Mouse (Mus musculus): ENCODE data around the gene Clcf1. TPM values are rescaled to one million over a fixed set of nuclear protein-coding genes. Genes with fewer than 3 reads are reported as not detected.

Gene Clcf1
- polyA plus RNA-seq, 1 experiment from 2014 or later, result 6.5 TPM

DNA sequence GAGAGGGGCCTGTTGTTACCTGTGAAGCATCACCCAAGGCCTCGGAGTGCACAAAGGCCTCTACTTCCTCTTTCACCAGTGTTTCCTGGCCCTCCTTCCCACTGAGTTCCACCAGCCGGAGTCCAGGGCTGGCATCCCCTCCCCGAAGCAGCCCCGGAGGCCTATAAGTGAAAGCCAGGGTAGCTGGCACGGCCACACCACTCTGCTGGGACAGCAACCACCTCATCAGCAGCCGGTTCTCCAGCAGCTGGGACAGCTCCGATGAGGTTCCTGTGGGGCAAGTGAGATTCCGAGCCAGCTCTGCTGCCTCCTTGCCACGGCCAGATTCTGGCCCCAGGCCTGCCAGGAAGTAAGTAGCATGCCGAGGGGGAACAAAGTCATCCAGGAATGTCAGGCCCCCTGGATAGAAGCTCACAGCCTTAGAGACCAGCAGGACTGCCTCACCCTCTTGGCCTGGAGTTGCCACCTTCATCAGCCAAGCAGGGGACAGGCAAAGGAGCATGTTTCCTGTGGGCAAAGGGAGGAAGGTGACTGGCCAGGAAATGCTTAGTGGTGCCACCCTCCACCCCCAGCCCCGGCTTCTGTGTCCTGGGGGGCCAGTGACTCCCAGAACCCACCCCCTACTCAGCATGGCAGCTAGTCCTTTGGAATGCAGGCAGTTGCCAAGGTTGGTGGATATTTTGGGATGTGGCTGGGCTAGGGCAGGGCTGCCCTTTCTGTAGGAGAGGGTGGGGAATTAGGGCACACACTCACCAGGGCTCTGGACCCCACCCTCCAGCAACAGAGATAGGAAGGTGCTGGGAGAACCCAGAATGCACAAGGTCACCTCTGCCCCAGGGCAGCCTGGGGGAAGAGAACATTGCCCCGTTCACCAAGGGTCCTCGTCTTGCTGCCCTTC is 42.4 kb upstream of the Clcf1 start:
- no peak overlapping the region for H3K4me3 ChIP-seq (replicated peaks; ENCODE audit: low read depth, low read length)
- no peak overlapping the region for H3K9ac ChIP-seq (ENCODE audit: low read depth, low read length)
- no peak for TF ChIP-seq CTCF (IDR thresholded peaks at IDR 0.05; ENCODE audit: low read depth)
- H3K36me3 ChIP-seq (ENCODE audit: insufficient read depth, low read length), result no peaks in the 10 kb centered on the region
- WGBS, result 60% methylated on average over 13 of the region's 13 CpGs
- ATAC-seq (replicated peaks; ENCODE audit: low FRiP score, low read depth), result no peak
- no peak overlapping the region for H3K4me2 ChIP-seq (ENCODE audit: low read length)
- H3K27ac ChIP-seq, result no peak overlapping the region; the same call in 1 of the 2 replicates
- 0 out of 2 replicates have a peak, but pooled peaks cover under 1% of the 10 kb centered on the region for H3K27me3 ChIP-seq (ENCODE audit: insufficient read depth, low read length)
- peaks cover 31% of the 10 kb centered on the region for H3K4me1 ChIP-seq (replicated peaks; ENCODE audit: insufficient read depth, low read length)
- H3K9me3 ChIP-seq (replicated peaks; ENCODE audit: low read length), result no peaks in the 10 kb centered on the region
- DNase-seq (ENCODE audit: low spot score), result no peak

GRCm38 (mm10) chr19:4172925-4173324 is 41.1 kb upstream of the Clcf1 start:
- Histone ChIP-seq H3K4me3 (replicated peaks; ENCODE audit: low read depth, low read length) (no peak overlapping the region), H3K27ac (no peak overlapping the region), H3K4me1 (replicated peaks; ENCODE audit: insufficient read depth, low read length) (peaks cover 31% of the 10 kb centered on the region), H3K4me2 (ENCODE audit: low read length) (no peak overlapping the region), H3K36me3 (ENCODE audit: insufficient read depth, low read length) (no peaks in the 10 kb centered on the region), H3K27me3 (ENCODE audit: insufficient read depth, low read length) (0 out of 2 replicates have a peak, but pooled peaks cover 3% of the 10 kb centered on the region), H3K9me3 (replicated peaks; ENCODE audit: low read length) (no peaks in the 10 kb centered on the region), H3K9ac (ENCODE audit: low read depth, low read length) (no peak overlapping the region)
- ATAC-seq (replicated peaks; ENCODE audit: low FRiP score, low read depth) (no peak), DNase-seq (ENCODE audit: low spot score) (no peak)
- WGBS, result 55% methylated on average over 11 of the region's 11 CpGs
- peak; percentile 38 for TF ChIP-seq CTCF (IDR thresholded peaks at IDR 0.05; ENCODE audit: low read depth)

GRCm38 (mm10) chr19:4175368-4175947 is 38.6 kb upstream of the Clcf1 start, which contains the start of gene Carns1:
Gene Carns1 (minus strand): TSS chr19:4175479.
- Histone ChIP-seq H3K4me2 (ENCODE audit: low read length) (peak within 1 kb of the TSS; percentile 37), H3K9ac (ENCODE audit: low read depth, low read length) (peak within 1 kb of the TSS; percentile 28; the same call in 1 of the 2 replicates), H3K4me3 (replicated peaks; ENCODE audit: low read depth, low read length) (no peak within 1 kb of the TSS)

GRCm38 (mm10) chr19:4180411-4180810 is 33.6 kb upstream of the Clcf1 start:
- H3K9ac ChIP-seq (ENCODE audit: low read depth, low read length), result no peak overlapping the region
- no peak overlapping the region for H3K4me2 ChIP-seq (ENCODE audit: low read length)
- H3K4me1 ChIP-seq (replicated peaks; ENCODE audit: insufficient read depth, low read length), result peaks cover 11% of the 10 kb centered on the region
- ATAC-seq (replicated peaks; ENCODE audit: low FRiP score, low read depth) (no peak), DNase-seq (ENCODE audit: low spot score) (no peak)
- WGBS, result 92% methylated on average over 7 of the region's 7 CpGs
- no peak overlapping the region for H3K4me3 ChIP-seq (replicated peaks; ENCODE audit: low read depth, low read length)
- 0 out of 2 replicates have a peak, but pooled peaks cover 3% of the 10 kb centered on the region for H3K27me3 ChIP-seq (ENCODE audit: insufficient read depth, low read length)
- H3K9me3 ChIP-seq (replicated peaks; ENCODE audit: low read length), result no peaks in the 10 kb centered on the region
- TF ChIP-seq CTCF (IDR thresholded peaks at IDR 0.05; ENCODE audit: low read depth), result no peak
- H3K27ac ChIP-seq, result no peak overlapping the region
- no peaks in the 10 kb centered on the region for H3K36me3 ChIP-seq (ENCODE audit: insufficient read depth, low read length)

More at GRCm38 (mm10) chr19:4175368-4175947, 38.6 kb upstream of the Clcf1 start, which contains the start of gene Carns1:
- TF ChIP-seq CTCF (IDR thresholded peaks at IDR 0.05; ENCODE audit: low read depth), result no peak
- DNase-seq (ENCODE audit: low spot score) (peak; percentile 66), ATAC-seq (replicated peaks; ENCODE audit: low FRiP score, low read depth) (peak; percentile 72; the same call in 1 of the 2 replicates)
- peaks cover 23% of the 10 kb centered on the region for H3K4me1 ChIP-seq (replicated peaks; ENCODE audit: insufficient read depth, low read length)
- 5% methylated on average over 11 of the region's 11 CpGs for WGBS
- no peaks in the 10 kb centered on the region for H3K9me3 ChIP-seq (replicated peaks; ENCODE audit: low read length)
- no peak within 1 kb of the TSS for H3K27ac ChIP-seq
- H3K27me3 ChIP-seq (ENCODE audit: insufficient read depth, low read length), result 0 out of 2 replicates have a peak, but pooled peaks cover 3% of the 10 kb centered on the region
- H3K36me3 ChIP-seq (ENCODE audit: insufficient read depth, low read length), result no peaks in the 10 kb centered on the region

- ATAC-seq (replicated peaks; ENCODE audit: low FRiP score, low read depth) (no peak; the same call in 1 of the 2 replicates), DNase-seq (ENCODE audit: low spot score) (peak; percentile 67)
- no peak overlapping the region for H3K4me3 ChIP-seq (replicated peaks; ENCODE audit: low read depth, low read length)
- no peak for TF ChIP-seq CTCF (IDR thresholded peaks at IDR 0.05; ENCODE audit: low read depth)
- 42% methylated on average over 3 of the region's 3 CpGs for WGBS
- H3K9ac ChIP-seq (ENCODE audit: low read depth, low read length), result no peak overlapping the region
- H3K4me2 ChIP-seq (ENCODE audit: low read length), result no peak overlapping the region
- H3K27me3 ChIP-seq (ENCODE audit: insufficient read depth, low read length), result 0 out of 2 replicates have a peak, but pooled peaks cover under 1% of the 10 kb centered on the region
- no peaks in the 10 kb centered on the region for H3K9me3 ChIP-seq (replicated peaks; ENCODE audit: low read length)
- no peaks in the 10 kb centered on the region for H3K36me3 ChIP-seq (ENCODE audit: insufficient read depth, low read length)
- H3K27ac ChIP-seq, result no peak overlapping the region
- H3K4me1 ChIP-seq (replicated peaks; ENCODE audit: insufficient read depth, low read length), result peaks cover 9% of the 10 kb centered on the region
These were observed 32.1 kb upstream of the Clcf1 start for GRCm38 (mm10) chr19:4181892-4182291.

DNA sequence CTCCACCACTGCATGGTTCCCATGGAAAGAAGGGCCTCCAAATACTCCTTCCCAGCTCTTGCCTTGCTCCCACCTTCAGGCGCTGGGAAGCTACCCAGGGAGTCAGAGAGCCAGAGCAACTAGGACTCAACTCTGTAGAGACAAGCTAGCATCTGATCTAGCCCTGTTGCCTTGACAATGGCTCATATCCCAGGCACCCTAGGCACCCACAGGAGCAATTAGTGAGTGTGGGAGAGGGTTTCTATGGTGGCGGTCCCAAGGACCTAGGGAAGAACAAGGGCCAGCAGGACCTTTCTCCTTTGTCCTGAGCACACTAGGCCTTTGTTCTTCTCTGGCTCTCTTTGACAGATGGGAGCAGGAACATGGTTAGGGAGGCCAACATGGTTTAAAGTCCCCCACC is 30.3 kb upstream of the Clcf1 start:
- TF ChIP-seq CTCF (IDR thresholded peaks at IDR 0.05; ENCODE audit: low read depth), result no peak
- H3K9ac ChIP-seq (ENCODE audit: low read depth, low read length), result no peak overlapping the region
- no peak for ATAC-seq (replicated peaks; ENCODE audit: low FRiP score, low read depth)
- no peak for DNase-seq (ENCODE audit: low spot score)
- no peaks in the 10 kb centered on the region for H3K27me3 ChIP-seq (ENCODE audit: insufficient read depth, low read length)
- no peaks in the 10 kb centered on the region for H3K36me3 ChIP-seq (ENCODE audit: insufficient read depth, low read length)
- 92% methylated on average over 2 of the region's 2 CpGs for WGBS
- H3K9me3 ChIP-seq (replicated peaks; ENCODE audit: low read length), result no peaks in the 10 kb centered on the region
- no peak overlapping the region for H3K4me3 ChIP-seq (replicated peaks; ENCODE audit: low read depth, low read length)
- peaks cover 9% of the 10 kb centered on the region for H3K4me1 ChIP-seq (replicated peaks; ENCODE audit: insufficient read depth, low read length)
- H3K27ac ChIP-seq, result no peak overlapping the region
- H3K4me2 ChIP-seq (ENCODE audit: low read length), result no peak overlapping the region
